Mouse (Mus musculus) limb, embryonic 10.5 days (tissue): Measurements from ENCODE around the gene Ap2b1. TPM values are rescaled to one million over a fixed set of nuclear protein-coding genes. Genes with fewer than 3 reads are reported as not detected.

Source experiments
- polyA plus RNA-seq: library from polyadenylated mRNA; unstranded; fragments of >200 nt; fragmentation: Nextera tagmentation; extraction: Ambion mirVana; gene quantifications from 2 replicates; pipeline ENCODE4 v1.2.1, GENCODE M21; 2016

Gene Ap2b1
- polyA plus RNA-seq, 1 experiment from 2014 or later: 60.4 TPM

Other genes starting within 250 kb of the Ap2b1 start
- gene Slfn2, start 233.9 kb upstream of the Ap2b1 start, polyA plus RNA-seq: 0.34 and 1.2 TPM in 2 replicates
- not detected in 2 replicates for gene Slfn1, start 182.2 kb upstream of the Ap2b1 start, polyA plus RNA-seq
- not detected in 2 replicates for gene Slfn4, start 123.8 kb upstream of the Ap2b1 start, polyA plus RNA-seq
- gene Slfn3, start 107.7 kb upstream of the Ap2b1 start, polyA plus RNA-seq: 0.19 and 0.29 TPM in 2 replicates
- 0.08 and 0.15 TPM in 2 replicates for gene Slfn14, start 12.3 kb upstream of the Ap2b1 start, polyA plus RNA-seq
- 13.0 and 13.9 TPM in 2 replicates for gene Pex12, start 3.6 kb downstream of the Ap2b1 start, polyA plus RNA-seq
- gene Rasl10b, start 110.1 kb downstream of the Ap2b1 start, polyA plus RNA-seq: 1.5 and 1.6 TPM in 2 replicates
- not detected in 2 replicates for gene Gas2l2, start 130.4 kb downstream of the Ap2b1 start, polyA plus RNA-seq
- gene 1700020L24Rik, start 138.7 kb downstream of the Ap2b1 start, polyA plus RNA-seq: 0.31 TPM in 1 of 2 replicates, not detected in the other
- gene Mmp28, start 164.0 kb downstream of the Ap2b1 start, polyA plus RNA-seq: 0.75 and 2.3 TPM in 2 replicates
- 11.3 and 11.9 TPM in 2 replicates for gene Taf15, start 174.1 kb downstream of the Ap2b1 start, polyA plus RNA-seq
- not detected in 2 replicates for gene Heatr9, start 223.2 kb downstream of the Ap2b1 start, polyA plus RNA-seq
- not detected in 2 replicates for gene Ccl5, start 231.5 kb downstream of the Ap2b1 start, polyA plus RNA-seq